Mouse (Mus musculus): ENCODE data around the gene Cep131. TPM values are rescaled to one million over a fixed set of nuclear protein-coding genes. Genes with fewer than 3 reads are reported as not detected.

Cep131 gene
- polyA plus RNA-seq, 1 experiment from 2014 or later = 33.7 TPM

DNA sequence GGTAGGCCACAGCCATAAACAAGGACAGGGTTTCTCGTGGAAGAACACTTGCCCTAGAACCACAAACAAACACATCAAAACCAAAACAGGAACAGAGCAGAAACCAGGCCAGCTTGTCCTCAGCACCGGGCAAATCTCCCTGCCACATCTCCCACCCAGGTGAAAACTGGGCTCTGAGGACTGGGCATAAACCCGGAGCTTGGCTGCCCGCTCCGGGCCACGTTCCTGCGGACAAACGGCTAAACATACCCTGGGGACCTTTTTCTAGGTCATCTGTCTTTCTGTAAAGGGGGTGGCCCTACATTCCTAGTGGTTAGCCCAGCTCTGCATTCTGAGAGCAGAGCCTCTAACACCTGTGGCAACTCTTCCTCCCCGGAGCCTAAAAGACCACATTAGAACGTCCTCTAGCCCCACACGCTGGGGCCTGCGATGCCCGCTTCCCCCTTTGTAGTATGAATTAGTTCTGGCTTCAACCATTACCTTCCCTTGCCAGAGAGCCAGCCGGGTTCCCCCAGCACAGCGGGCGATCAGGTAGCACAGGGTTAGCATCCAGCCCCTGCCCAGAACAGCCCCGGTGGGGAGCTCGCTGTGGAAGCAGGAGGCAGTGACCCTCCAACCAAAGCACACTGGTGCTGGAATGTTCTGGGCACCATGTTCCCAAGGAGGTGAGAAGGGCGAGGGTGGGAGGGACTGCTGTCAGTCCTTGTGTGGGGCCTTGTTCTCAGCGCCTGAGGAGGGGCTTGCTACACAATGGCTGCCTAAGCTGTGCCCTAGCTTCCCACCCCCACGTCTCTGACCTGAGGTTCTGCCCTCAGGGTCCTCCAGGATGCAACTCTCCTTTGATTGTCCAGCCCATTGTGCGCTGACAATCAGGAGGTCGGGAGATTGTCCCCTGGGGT, 66.8 kb downstream of the Cep131 start:
- Histone ChIP-seq H3K4me1 (ENCODE audit: control insufficient read depth, insufficient read depth, low read length) (peaks cover 9% of the 10 kb centered on the region), H3K27me3 (ENCODE audit: control insufficient read depth, insufficient read depth, low read length) (no peaks in the 10 kb centered on the region), H3K9me3 (ENCODE audit: control insufficient read depth, low read length) (no peaks in the 10 kb centered on the region), H3K27ac (replicated peaks; ENCODE audit: low read depth, low read length) (no peak overlapping the region), H3K9ac (ENCODE audit: low read length) (no peak overlapping the region), H3K36me3 (ENCODE audit: control insufficient read depth, insufficient read depth, low read length) (no peaks in the 10 kb centered on the region), H3K4me3 (ENCODE audit: low read depth, low read length) (no peak overlapping the region), H3K4me2 (ENCODE audit: low read depth, severe bottlenecking) (no peak overlapping the region)
- DNase-seq (ENCODE audit: low spot score) (no peak), ATAC-seq (ENCODE audit: insufficient number of reproducible peaks, low FRiP score, low TSS enrichment, low read depth) (no peak)
- 65% methylated on average over 23 of the region's 23 CpGs for WGBS

DNA sequence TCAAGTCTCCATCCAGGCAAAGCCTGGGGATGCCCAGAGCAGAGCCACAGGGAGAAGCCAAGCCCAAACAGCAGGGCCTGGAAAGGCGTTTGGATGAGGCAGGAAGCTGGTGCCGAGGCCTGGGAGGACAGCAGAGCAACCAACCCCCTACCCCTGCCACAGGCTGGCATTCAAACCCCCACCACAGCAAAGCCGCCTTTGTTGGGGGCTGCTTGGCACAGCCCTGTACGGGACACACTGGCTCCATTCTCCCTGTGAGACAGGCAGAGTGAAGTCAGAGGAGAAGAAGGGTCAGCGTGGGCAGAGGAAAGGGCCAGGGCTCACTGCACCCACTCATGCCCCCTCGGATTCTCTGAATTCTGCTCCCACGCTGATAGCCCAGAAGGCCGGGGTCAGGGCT, 69.6 kb downstream of the Cep131 start:
- H3K27me3 ChIP-seq (ENCODE audit: control insufficient read depth, insufficient read depth, low read length) = peaks cover 2% of the 10 kb centered on the region; the same call in 1 of the 2 replicates
- WGBS = 83% methylated on average over 8 of the region's 8 CpGs
- H3K9me3 ChIP-seq (ENCODE audit: control insufficient read depth, low read length) = no peaks in the 10 kb centered on the region
- ATAC-seq (ENCODE audit: insufficient number of reproducible peaks, low FRiP score, low TSS enrichment, low read depth) (no peak), DNase-seq (ENCODE audit: low spot score) (no peak)
- H3K9ac ChIP-seq (ENCODE audit: low read length) = 0 out of 2 replicates have a peak overlapping the region, but pooled peaks have one; percentile 3
- no peaks in the 10 kb centered on the region for H3K36me3 ChIP-seq (ENCODE audit: control insufficient read depth, insufficient read depth, low read length)
- no peak overlapping the region for H3K4me2 ChIP-seq (ENCODE audit: low read depth, severe bottlenecking)
- H3K4me1 ChIP-seq (ENCODE audit: control insufficient read depth, insufficient read depth, low read length) = peaks cover 11% of the 10 kb centered on the region
- H3K27ac ChIP-seq (replicated peaks; ENCODE audit: low read depth, low read length) = no peak overlapping the region
- H3K4me3 ChIP-seq (ENCODE audit: low read depth, low read length) = no peak overlapping the region

DNA sequence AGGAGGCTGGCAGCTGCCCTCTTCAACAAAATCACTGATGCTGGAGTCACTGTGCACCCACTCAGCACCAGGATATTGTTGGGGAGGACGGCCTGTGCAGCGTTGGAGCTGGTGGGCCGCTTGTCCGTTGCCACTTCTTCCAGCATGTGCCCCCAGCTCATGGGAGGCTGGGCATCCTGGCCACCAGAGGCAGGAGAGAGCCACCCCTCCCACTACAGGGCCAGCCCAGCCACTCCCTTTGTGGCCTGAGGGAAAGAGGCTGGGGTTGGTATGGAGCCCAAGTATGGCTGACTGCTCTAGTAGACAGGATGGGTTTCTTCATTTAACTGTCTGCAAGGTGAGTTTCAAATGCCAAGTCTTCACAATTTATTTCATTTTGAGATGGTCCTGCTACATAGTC, 71.9 kb downstream of the Cep131 start:
- 98% methylated on average over 4 of the region's 4 CpGs for WGBS
- Histone ChIP-seq H3K27me3 (ENCODE audit: control insufficient read depth, insufficient read depth, low read length) (peaks cover 6% of the 10 kb centered on the region; the same call in 1 of the 2 replicates), H3K36me3 (ENCODE audit: control insufficient read depth, insufficient read depth, low read length) (no peaks in the 10 kb centered on the region), H3K4me2 (ENCODE audit: low read depth, severe bottlenecking) (no peak overlapping the region), H3K4me3 (ENCODE audit: low read depth, low read length) (no peak overlapping the region), H3K27ac (replicated peaks; ENCODE audit: low read depth, low read length) (no peak overlapping the region), H3K9me3 (ENCODE audit: control insufficient read depth, low read length) (no peaks in the 10 kb centered on the region), H3K9ac (ENCODE audit: low read length) (no peak overlapping the region), H3K4me1 (ENCODE audit: control insufficient read depth, insufficient read depth, low read length) (peaks cover 7% of the 10 kb centered on the region)
- DNase-seq (ENCODE audit: low spot score) = no peak
- ATAC-seq (ENCODE audit: insufficient number of reproducible peaks, low FRiP score, low TSS enrichment, low read depth) = no peak

MicroRNAs within 50 kb of the gene (microRNA counts, 519-probe panel; counts per million panel counts)
- microRNA mmu-miR-338-3p (2,322 counts per million, percentile 20 among the panel's probes with 10 or more counts), microRNA mmu-miR-338-5p (not detected)

Small RNA genes within 50 kb of the gene (microRNA-seq; reads per million reads assigned to microRNA genes)
- gene Gm25948 (not detected), gene Mir3065 (not detected), gene Mir338 (not detected)

Other genes with a start within 250 kb of the Cep131 start
- 101 and 109 TPM in 2 replicates for gene Chmp6, start 173.4 kb downstream of the Cep131 start, polyA plus RNA-seq (2014; fragmentation: Nextera tagmentation; extraction: Ambion mirVana)
- 14.8 and 17.7 TPM in 2 replicates for gene Baiap2, start 144.1 kb downstream of the Cep131 start, polyA plus RNA-seq (2014; fragmentation: Nextera tagmentation; extraction: Ambion mirVana)
- gene Aatk, start 39.7 kb downstream of the Cep131 start, polyA plus RNA-seq (2014; fragmentation: Nextera tagmentation; extraction: Ambion mirVana) = 1.5 and 1.8 TPM in 2 replicates
- 16.9 and 18.6 TPM in 2 replicates for gene Tepsin, start 11.9 kb upstream of the Cep131 start, polyA plus RNA-seq (2014; fragmentation: Nextera tagmentation; extraction: Ambion mirVana)
- gene Ndufaf8, start 12.1 kb upstream of the Cep131 start, polyA plus RNA-seq (2014; fragmentation: Nextera tagmentation; extraction: Ambion mirVana) = 71.3 and 71.4 TPM in 2 replicates
- gene Slc38a10, start 64.5 kb upstream of the Cep131 start, polyA plus RNA-seq (2014; fragmentation: Nextera tagmentation; extraction: Ambion mirVana) = 46.1 and 53.2 TPM in 2 replicates
- gene Bahcc1, start 146.1 kb upstream of the Cep131 start, polyA plus RNA-seq (2014; fragmentation: Nextera tagmentation; extraction: Ambion mirVana) = 24.9 and 27.6 TPM in 2 replicates

All from limb, embryonic 11.5 days (tissue).